Mouse (Mus musculus) megakaryocyte-erythroid progenitor cell, adult 5-6 weeks (primary cell): ENCODE measurements around the gene Inhba. TPM values are rescaled to one million over a fixed set of nuclear protein-coding genes. Genes with fewer than 3 reads are reported as not detected.

Experiments
- ATAC-seq: replicated peaks from 2 replicates; pipeline ENCODE4 v1.8.0; 2016; ENCODE audit warnings: mild to moderate bottlenecking, inconsistent platforms; ENCODE audit not compliant: severe bottlenecking, poor library complexity, low FRiP score, low TSS enrichment
- total RNA-seq, 2 experiments: library from RNA; stranded (forward) in 1 of 2; stranded (reverse) in 1 of 2; fragments of 200-1000, 215-1000 nt in 1 of 2; fragments of >200 nt in 1 of 2; fragmentation: Nextera tagmentation in 1 of 2; gene quantifications; 2 replicates each; pipeline ENCODE4 v1.2.3; 2014 to 2017

Inhba gene
- total RNA-seq, 2 experiments from 2014 or later = 0.14 TPM; not detected in 1

DNA sequence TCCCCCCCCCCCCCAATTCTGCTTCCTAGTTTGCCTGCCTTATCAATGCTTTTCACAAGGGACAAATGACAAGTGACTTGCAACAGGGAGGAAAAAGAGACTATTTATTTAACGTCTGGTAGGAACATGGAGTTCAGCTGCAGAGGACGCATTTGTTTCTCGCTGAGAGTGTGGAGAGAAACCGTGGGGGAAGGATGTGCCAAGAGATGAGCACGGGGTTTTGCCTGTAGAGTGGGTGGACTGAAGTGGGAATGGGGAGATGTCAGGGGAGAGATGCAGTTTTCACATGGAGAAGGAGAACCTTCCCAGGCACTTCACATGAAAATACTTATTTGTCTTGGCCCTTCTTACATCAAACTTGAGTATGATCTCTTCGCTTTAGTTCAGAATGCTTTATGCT, 9.5 kb downstream of the Inhba start:
- no peak for ATAC-seq

DNA sequence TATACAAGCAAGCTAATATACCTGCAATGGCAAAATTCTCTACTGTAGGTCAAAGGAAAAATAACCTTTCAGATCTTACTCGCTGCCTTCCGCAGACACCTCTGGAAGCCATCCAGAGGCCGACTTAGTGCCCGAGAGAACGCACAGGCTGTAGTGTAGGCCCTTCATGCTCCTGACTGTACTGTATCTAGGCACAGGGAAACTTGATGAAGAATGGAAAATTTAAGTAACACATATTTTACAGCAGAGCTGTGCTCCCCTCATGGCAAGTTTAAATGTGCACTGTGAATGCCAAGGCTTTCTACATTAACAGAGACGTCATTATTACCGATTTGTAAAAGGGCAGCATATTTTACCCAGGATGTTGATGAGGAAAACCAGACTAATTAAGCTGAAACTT, 10.2 kb downstream of the Inhba start:
- ATAC-seq = no peak

DNA sequence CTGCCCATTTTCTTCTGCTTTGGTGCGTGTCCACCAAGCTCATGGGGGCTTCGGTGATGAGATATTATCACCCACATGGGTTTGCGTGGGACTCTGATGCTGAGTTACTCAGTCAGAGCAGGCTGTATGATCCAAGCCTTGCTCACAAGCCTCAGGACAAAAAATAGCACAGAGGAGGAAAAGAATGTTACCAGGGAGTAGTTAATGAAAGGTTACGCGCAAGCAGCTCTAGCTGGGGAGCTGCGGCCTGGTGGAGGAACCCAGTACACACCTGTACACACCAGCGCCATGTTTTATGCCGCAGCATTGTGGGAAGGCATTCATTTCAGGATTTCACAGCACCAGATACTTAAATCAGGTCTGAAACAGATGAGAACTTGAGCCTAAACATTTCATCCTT, 10.9 kb downstream of the Inhba start:
- ATAC-seq = no peak

DNA sequence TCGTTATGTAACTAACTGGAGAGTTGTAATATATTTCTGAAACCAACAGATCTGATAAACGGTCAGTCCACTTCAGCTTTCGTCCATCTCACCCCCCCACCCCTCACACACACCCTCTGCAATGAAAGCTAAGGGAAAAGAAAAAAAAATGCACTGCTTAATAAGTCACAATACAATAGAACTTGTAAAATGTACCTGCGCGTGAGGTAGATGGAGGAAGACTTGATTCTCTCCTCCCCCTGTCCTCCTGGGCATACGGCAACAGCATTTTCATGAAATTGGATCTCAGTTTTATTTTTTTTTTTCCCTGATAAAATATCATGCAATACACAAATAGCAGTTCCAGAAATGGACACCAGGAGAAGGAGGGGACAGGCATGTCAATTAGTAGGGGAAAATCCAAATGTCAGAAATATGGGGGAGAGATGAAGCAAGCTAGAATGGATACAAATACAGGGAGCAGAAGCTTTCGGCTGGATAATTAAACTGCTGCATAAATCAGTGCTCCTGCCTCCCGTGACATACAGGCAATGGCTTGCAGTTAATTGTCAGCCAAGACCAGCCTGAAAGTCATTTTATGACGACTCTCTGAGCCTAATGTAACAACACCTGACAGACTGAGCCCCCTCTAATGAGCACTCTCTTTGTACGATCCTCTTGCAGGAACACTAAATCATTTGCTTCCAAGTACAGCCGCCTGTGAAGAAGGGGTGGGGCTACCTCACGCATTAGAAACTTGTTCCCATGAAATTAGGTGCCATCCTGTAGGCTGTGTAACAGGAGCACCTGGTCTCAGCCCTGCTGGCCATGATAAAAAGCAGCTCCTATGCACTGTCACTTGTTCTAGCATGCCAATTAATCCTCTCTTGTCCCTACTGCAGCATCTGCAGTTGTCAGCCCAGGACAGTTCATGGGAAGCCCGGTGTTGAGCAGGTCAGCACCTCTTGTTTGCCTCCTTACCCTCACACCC, 11.7 kb downstream of the Inhba start:
- no peak for ATAC-seq

DNA sequence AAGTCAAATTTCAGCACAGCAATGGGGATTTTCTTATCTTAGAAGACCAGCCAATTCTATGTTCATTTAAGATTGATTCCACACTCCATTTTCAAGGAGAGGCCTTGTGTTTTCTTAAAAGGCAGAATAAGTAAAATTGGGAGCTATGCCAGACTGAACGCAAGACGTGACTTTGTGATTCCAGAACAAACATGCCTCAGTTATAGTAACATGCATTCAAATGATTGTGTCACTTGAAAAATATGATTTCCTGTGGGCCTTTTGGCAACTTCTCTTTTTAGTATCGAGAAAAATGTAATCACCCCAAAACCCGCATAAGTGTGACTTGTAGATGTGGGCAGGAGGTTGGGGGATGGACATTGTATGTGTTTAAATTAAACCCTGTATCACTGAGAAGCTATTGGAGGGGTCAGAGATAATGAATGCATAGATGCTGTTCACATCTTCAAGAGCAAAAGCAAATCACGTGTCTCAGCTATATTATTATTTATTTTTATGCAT, 19.0 kb downstream of the Inhba start:
- no peak for ATAC-seq

DNA sequence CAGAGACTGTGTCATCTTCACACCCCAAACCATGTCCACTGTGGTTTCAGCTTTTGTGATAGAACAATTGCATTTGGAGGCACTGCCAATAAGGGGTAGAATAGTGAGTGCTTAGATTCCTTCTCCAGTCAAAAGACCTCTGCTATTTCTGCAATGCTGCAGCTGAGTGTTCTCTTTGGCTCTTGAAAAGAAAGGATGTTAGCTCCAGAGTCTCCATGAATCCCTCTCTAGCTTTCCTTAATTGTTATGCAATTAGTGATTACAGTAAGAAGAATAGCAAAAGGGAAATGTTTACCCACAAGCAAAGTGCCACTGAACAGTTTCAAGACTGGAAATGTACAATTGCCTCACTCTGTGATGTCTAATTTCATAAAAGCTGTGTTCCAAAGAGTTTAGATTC, 20.8 kb downstream of the Inhba start:
- no peak for ATAC-seq

DNA sequence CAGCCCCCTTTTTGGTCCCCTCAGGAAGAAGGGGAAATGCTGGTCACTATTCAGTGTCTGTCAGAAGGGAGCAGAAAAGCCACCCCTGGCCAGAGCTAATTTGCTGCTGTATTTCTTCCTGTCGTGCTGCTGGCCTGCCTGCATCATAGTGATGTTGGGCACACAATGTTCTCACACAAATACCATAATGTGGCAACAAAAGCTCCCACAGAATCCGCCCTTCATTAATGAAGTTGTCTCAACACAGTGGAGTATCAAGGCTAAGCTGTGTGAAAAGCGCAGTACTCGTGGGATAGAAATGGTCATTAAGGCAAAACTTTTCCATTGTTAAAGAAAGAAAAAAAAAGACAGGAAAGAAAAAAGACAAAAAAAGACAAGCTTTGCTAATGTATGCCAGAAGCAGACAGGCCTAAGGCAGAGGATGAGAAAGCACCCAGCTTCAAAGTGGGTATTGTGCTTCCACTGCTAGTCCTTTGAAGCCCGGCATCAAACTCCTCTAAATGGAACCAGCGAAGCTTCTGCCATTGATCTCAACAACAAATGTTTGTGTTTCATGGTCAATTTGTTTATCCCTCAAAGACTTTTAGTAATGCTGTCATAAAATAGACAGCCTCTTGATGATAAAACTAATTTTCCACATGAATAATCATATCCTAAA, 21.4 kb downstream of the Inhba start:
- no peak for ATAC-seq

DNA sequence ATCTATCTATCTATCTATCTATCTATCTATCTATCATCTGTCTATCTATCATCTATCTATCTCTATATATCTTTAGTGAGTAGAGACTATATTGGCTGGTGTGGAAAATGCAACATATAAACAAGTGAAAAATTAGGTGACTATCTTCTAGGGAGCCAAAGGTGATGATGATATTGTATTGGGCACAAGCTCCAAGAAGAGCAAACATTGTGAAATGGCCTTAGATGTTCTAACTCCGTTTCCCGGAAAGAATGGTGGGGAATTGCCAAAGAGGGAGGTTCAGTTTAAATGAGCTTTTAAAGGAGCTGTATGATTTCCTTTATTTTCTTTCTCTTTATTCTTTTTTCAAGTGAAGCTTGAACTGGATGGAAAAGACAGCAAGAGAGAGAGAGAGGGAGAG, 57.4 kb downstream of the Inhba start:
- ATAC-seq = no peak

DNA sequence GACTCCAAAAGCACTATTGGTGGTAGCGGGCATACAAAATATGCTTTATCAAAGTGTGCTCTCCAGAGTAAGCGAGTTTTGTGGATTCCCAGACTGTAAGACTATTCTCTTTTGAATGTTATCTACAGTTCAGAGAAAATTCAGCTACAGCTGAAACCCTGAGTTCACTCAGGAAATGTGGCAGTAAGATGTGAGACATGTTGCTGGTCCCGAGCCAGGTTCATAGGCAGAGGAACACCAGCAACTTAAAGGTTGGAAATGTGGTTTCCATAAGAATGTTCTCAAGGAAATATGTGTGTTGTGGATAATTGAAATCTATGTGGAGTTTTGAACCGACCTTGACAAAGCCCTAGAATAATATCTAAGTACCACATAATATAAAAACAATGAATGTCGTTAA, 65.6 kb downstream of the Inhba start:
- ATAC-seq = no peak

DNA sequence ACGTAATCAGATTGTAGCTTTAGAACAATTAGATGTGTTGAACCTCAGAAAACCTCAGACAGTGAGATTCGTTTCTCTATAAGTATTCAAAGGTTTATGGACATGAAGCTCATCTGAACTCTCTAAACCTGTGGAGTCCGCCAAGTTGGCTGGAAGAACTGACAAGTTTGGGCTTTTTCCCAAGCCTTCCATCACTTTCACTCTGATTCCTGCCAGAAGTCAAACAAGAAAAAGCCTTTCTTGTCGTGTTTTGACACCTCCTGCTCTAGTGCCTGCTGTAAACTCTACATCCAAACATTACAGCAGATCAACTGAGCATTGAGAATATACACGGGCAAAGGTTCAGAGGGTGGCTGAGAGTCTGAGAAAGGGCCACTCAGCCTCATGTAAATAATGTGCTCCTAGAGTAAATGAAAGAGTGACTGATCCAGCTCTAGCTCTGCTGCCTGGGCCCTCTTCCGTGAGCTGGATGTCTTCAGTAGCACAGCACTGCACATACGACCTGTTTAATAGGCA, 66.6 kb downstream of the Inhba start:
- ATAC-seq = no peak

DNA sequence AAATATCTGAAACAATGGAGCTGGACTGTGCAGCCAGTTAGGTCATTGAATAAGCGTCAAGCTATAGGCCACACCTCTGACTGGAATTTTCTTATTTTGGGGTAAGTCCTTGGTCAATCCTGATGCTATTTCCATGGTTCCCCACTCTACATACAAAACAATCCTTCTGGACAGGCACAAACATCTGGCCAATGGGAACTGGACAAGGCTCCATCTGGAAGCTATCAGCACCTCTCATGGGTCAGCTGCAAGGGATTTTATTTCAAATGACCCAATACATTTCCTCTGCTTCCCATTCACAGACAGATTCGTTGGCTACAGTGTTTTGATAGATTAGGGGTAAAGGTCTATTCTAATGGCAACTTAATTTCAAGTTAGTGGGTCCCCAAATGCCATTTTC, 68.6 kb downstream of the Inhba start:
- ATAC-seq = no peak
